In the genomic region with DNA sequence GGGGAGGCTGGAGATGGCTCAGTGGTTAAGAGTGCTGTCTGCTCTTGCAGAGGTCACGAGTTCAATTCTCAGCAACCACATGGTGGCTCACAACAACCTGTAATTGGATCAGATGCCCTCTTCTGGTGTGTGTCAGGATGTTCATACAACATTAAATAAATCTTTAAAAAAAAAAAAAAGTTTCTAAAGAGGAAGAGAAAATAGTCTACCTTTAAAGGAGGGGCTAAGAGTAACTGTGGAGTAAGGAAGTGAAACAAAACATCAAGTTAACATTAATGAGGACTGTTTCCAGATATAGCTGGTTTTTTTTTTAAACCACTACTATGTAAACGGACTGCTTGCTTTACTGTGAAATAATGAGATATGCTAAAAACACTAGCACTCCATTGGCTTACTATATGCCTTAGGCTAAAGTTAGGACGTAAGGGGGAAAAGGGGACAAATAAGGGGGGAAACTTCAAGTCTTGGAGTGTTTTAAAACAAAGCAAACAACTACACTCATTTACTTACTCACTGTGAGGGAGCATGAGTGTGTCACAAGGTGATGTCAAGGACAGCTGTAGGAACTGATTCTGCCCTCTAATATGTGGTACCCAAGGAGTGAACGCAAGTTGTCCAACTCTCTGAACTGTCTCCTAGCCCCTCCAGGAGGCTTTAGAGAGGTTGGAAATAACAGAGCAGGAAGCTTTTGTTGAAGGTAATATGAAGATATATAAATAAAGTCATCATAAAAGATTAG, we compare ENCODE assay signal across 1 mouse cellular context.
TF ChIP-seq lines count a peak whose summit lies in the region.

No protein-coding gene starts in this region.

TF ChIP-seq in CH12.LX, 34 proteins besides CTCF, POLR2A, EP300 and RAD21 (continued from another document):
- TF ChIP-seq MYC (IDR thresholded peaks at IDR 0.05; ENCODE audit: low read depth, low read length) (peak; percentile 23; the same call in 1 of the 2 replicates), ZNF384 (IDR thresholded peaks at IDR 0.05; ENCODE audit: low read depth, low read length) (peak; percentile 95), ETS1 (conservative IDR thresholded peaks at IDR 0.05; ENCODE audit: low read depth, low read length) (0 out of 2 replicates have a peak, but pooled peaks have one; percentile 7), BHLHE40 (IDR thresholded peaks at IDR 0.05; ENCODE audit: low read depth, low read length) (no peak), E2F4 (IDR thresholded peaks at IDR 0.05; ENCODE audit: insufficient replicate concordance, low read depth, low read length) (no peak)
TF ChIP-seq in CH12.LX: peak in this region for 5.
